Mouse (Mus musculus) spleen, adult 2 months (tissue): ENCODE measurements around the gene Siglecf. TPM values are rescaled to one million over a fixed set of nuclear protein-coding genes. Genes with fewer than 3 reads are reported as not detected.
"Not testable (repeated sequence)": the region's sequence is repeated elsewhere in the genome, so short reads cannot be mapped to it uniquely, and the experiment has no call there.

Source experiments
- DNase-seq, 2 experiments: peaks; one replicate each; pipeline versions ENCODE4 v3.0.0 to v3.0.0-alpha.2; 2012 to 2021; ENCODE audit warnings: low spot score in 2 of 2, low read depth in 1 of 2
- H3K27ac ChIP-seq: fragments of 200-500 bp; 2 replicates; pipeline ENCODE4 v1.5.1; 2012; ENCODE audit warnings: low read length, inconsistent platforms; ENCODE audit not compliant: insufficient read depth
- H3K27me3 ChIP-seq: fragments of 200-500 bp; 2 replicates; pipeline ENCODE4 v1.6.1; 2012; ENCODE audit warnings: mild to moderate bottlenecking, moderate library complexity, low read length, inconsistent platforms; ENCODE audit not compliant: control insufficient read depth, insufficient read depth
- H3K36me3 ChIP-seq: fragments of 200-500 bp; 2 replicates; pipeline ENCODE4 v1.6.1; 2012; ENCODE audit warnings: mild to moderate bottlenecking, low read length, inconsistent platforms; ENCODE audit not compliant: control insufficient read depth, insufficient read depth
- H3K4me1 ChIP-seq: fragments of 200-500 bp; 2 replicates; pipeline ENCODE4 v1.6.1; 2011; ENCODE audit warnings: inconsistent platforms; ENCODE audit not compliant: control insufficient read depth, insufficient read depth, insufficient read length
- H3K4me3 ChIP-seq: fragments of 200-500 bp; 2 replicates; pipeline ENCODE4 v1.5.1; 2011; ENCODE audit warnings: mild to moderate bottlenecking, inconsistent platforms; ENCODE audit not compliant: insufficient read depth, insufficient read length; ENCODE audit errors: extremely low read depth
- CTCF ChIP-seq: fragments of 200-500 bp; IDR thresholded peaks from 2 replicates; pipeline ENCODE4 v1.5.1; 2011; ENCODE audit warnings: mild to moderate bottlenecking, inconsistent platforms; ENCODE audit not compliant: insufficient read depth, insufficient read length, insufficient replicate concordance; ENCODE audit errors: extremely low read depth
- POLR2A ChIP-seq: fragments of 200-500 bp; IDR thresholded peaks from 2 replicates; pipeline ENCODE4 v1.6.1; 2011; ENCODE audit warnings: low read depth, low read length, inconsistent platforms
- WGBS: fragments of 180-500 bp; shearing (Covaris S2); methylation state at CpG from one replicate; pipeline ENCODE4 v1.1.7; 2018; 5-methylcytosine and 5-hydroxymethylcytosine counted together
- polyA plus RNA-seq: library from polyadenylated mRNA; depleted of rRNA; stranded (reverse); fragments of >200 nt; gene quantifications from 2 replicates; pipeline ENCODE4 v1.2.3, GENCODE M21; 2012

The Siglecf gene
- polyA plus RNA-seq, 1 experiment: 0.94 TPM

- Histone ChIP-seq H3K4me3 (no peak overlapping the region), H3K27me3 (no peaks in the 10 kb centered on the region), H3K27ac (no peak overlapping the region), H3K4me1 (no peaks in the 10 kb centered on the region), H3K36me3 (no peaks in the 10 kb centered on the region)
- TF ChIP-seq POLR2A (no peak), CTCF (no peak)
- WGBS: 93% methylated on average over 4 of the region's 4 CpGs
- DNase-seq: no peak
These were observed 6.7 kb upstream of the Siglecf start for GRCm38 (mm10) chr7:43344491-43344890.

- 83% methylated on average over 4 of the region's 4 CpGs for WGBS
- no peak for DNase-seq
- no peaks in the 10 kb centered on the region for H3K27me3 ChIP-seq
- H3K36me3 ChIP-seq: no peaks in the 10 kb centered on the region
- H3K4me1 ChIP-seq: no peaks in the 10 kb centered on the region
- no peak overlapping the region for H3K4me3 ChIP-seq
- no peak for TF ChIP-seq CTCF
- TF ChIP-seq POLR2A: no peak
- H3K27ac ChIP-seq: no peak overlapping the region
These were observed 5.0 kb upstream of the Siglecf start for GRCm38 (mm10) chr7:43346148-43346547.

GRCm38 (mm10) chr7:43346571-43346970, 4.6 kb upstream of the Siglecf start:
- DNase-seq: no peak
- TF ChIP-seq CTCF: no peak
- no peak for TF ChIP-seq POLR2A
- Histone ChIP-seq H3K4me1 (no peaks in the 10 kb centered on the region), H3K27ac (no peak overlapping the region), H3K27me3 (no peaks in the 10 kb centered on the region), H3K36me3 (no peaks in the 10 kb centered on the region), H3K4me3 (no peak overlapping the region)
- WGBS: 92% methylated on average over 1 of the region's 1 CpGs

- H3K4me1 ChIP-seq, H3K27me3 ChIP-seq, H3K27ac ChIP-seq, H3K36me3 ChIP-seq, H3K4me3 ChIP-seq: not testable (repeated sequence)
- 47% methylated on average over 5 of the region's 5 CpGs for WGBS
- DNase-seq: peak; percentile 11 to 30
These were observed 1.5 kb upstream of the Siglecf start for GRCm38 (mm10) chr7:43349623-43350022.

- TF ChIP-seq POLR2A (no peak), CTCF (no peak)
- WGBS: 10% methylated on average over 4 of the region's 4 CpGs
- H3K27ac ChIP-seq: no peak overlapping the region
- no peak for DNase-seq
- no peak overlapping the region for H3K4me3 ChIP-seq
- H3K27me3 ChIP-seq: no peaks in the 10 kb centered on the region
- H3K36me3 ChIP-seq: no peaks in the 10 kb centered on the region
- H3K4me1 ChIP-seq: peaks cover 3% of the 10 kb centered on the region; the same call in 1 of the 2 replicates
These were observed 2.0 kb downstream of the Siglecf start for GRCm38 (mm10) chr7:43353118-43353517.

- 71% methylated on average over 4 of the region's 4 CpGs for WGBS
- TF ChIP-seq POLR2A (no peak), CTCF (no peak)
- H3K4me1 ChIP-seq: peaks cover 3% of the 10 kb centered on the region; the same call in 1 of the 2 replicates
- H3K27ac ChIP-seq: no peak overlapping the region
- no peak overlapping the region for H3K4me3 ChIP-seq
- DNase-seq: no peak
- H3K27me3 ChIP-seq: no peaks in the 10 kb centered on the region
- no peaks in the 10 kb centered on the region for H3K36me3 ChIP-seq
These were observed 2.6 kb downstream of the Siglecf start for GRCm38 (mm10) chr7:43353758-43354157.

GRCm38 (mm10) chr7:43354893-43355835, 4.0 kb downstream of the Siglecf start:
- peaks cover 3% of the 10 kb centered on the region; the same call in 1 of the 2 replicates for H3K4me1 ChIP-seq
- DNase-seq: no peak
- no peaks in the 10 kb centered on the region for H3K27me3 ChIP-seq
- no peak overlapping the region for H3K4me3 ChIP-seq
- whole genome bisulfite sequencing: 63% methylated on average over 12 of the region's 12 CpGs
- no peaks in the 10 kb centered on the region for H3K36me3 ChIP-seq
- no peak overlapping the region for H3K27ac ChIP-seq
- TF ChIP-seq POLR2A (no peak), CTCF (no peak)
